Mouse (Mus musculus): ENCODE results near the gene Ifngr2. TPM values are rescaled to one million over a fixed set of nuclear protein-coding genes. Genes with fewer than 3 reads are reported as not detected.

The Ifngr2 gene
- polyA plus RNA-seq, 1 experiment from 2014 or later = 140 TPM

- ATAC-seq (ENCODE audit: insufficient number of reproducible peaks, insufficient read depth, low FRiP score, low read depth) = no peak
- H3K4me2 ChIP-seq (ENCODE audit: low read length) = no peak overlapping the region
- H3K27me3 ChIP-seq (ENCODE audit: control insufficient read depth, insufficient read depth, low read length) = no peaks in the 10 kb centered on the region
- no peak overlapping the region for H3K4me3 ChIP-seq (ENCODE audit: control insufficient read depth in 1 of 2, insufficient read depth in 1 of 2, low read depth in 1 of 2, low read length in 2 of 2)
- 91% methylated on average over 6 of the region's 6 CpGs for WGBS
- peaks cover 42 to 47% of the 10 kb centered on the region in 2 experiments for H3K4me1 ChIP-seq (ENCODE audit: control insufficient read depth in 2 of 2, insufficient read depth in 2 of 2, low read length in 2 of 2)
- H3K9ac ChIP-seq (ENCODE audit: low read length) = no peak overlapping the region
- H3K27ac ChIP-seq (replicated peaks in 1 of 2; ENCODE audit: control insufficient read depth in 1 of 2, insufficient read depth in 1 of 2, low read depth in 2 of 2, low read length in 2 of 2) = no peak overlapping the region
- H3K9me3 ChIP-seq (ENCODE audit: control insufficient read depth, low read length) = no peaks in the 10 kb centered on the region
- H3K36me3 ChIP-seq (ENCODE audit: control insufficient read depth, insufficient read depth, low read length) = no peaks in the 10 kb centered on the region
These were observed 10.5 kb upstream of the Ifngr2 start for GRCm38 (mm10) chr16:91536372-91536771.

GRCm38 (mm10) chr16:91537065-91537464 lies 9.8 kb upstream of the Ifngr2 start:
- ATAC-seq (ENCODE audit: insufficient number of reproducible peaks, insufficient read depth, low FRiP score, low read depth) = no peak
- H3K27ac ChIP-seq (replicated peaks in 1 of 2; ENCODE audit: control insufficient read depth in 1 of 2, insufficient read depth in 1 of 2, low read depth in 2 of 2, low read length in 2 of 2) = no peak overlapping the region
- H3K36me3 ChIP-seq (ENCODE audit: control insufficient read depth, insufficient read depth, low read length) = no peaks in the 10 kb centered on the region
- 57% methylated on average over 3 of the region's 3 CpGs for WGBS
- peaks cover 45 to 49% of the 10 kb centered on the region in 2 experiments for H3K4me1 ChIP-seq (ENCODE audit: control insufficient read depth in 2 of 2, insufficient read depth in 2 of 2, low read length in 2 of 2)
- H3K9ac ChIP-seq (ENCODE audit: low read length) = no peak overlapping the region
- H3K9me3 ChIP-seq (ENCODE audit: control insufficient read depth, low read length) = no peaks in the 10 kb centered on the region
- H3K4me2 ChIP-seq (ENCODE audit: low read length) = no peak overlapping the region
- H3K27me3 ChIP-seq (ENCODE audit: control insufficient read depth, insufficient read depth, low read length) = no peaks in the 10 kb centered on the region
- no peak overlapping the region for H3K4me3 ChIP-seq (ENCODE audit: control insufficient read depth in 1 of 2, insufficient read depth in 1 of 2, low read depth in 1 of 2, low read length in 2 of 2)

GRCm38 (mm10) chr16:91538051-91538450 lies 8.8 kb upstream of the Ifngr2 start:
- Histone ChIP-seq H3K4me2 (ENCODE audit: low read length) (no peak overlapping the region), H3K36me3 (ENCODE audit: control insufficient read depth, insufficient read depth, low read length) (no peaks in the 10 kb centered on the region), H3K9me3 (ENCODE audit: control insufficient read depth, low read length) (no peaks in the 10 kb centered on the region), H3K27me3 (ENCODE audit: control insufficient read depth, insufficient read depth, low read length) (no peaks in the 10 kb centered on the region), H3K4me1 (ENCODE audit: control insufficient read depth in 2 of 2, insufficient read depth in 2 of 2, low read length in 2 of 2) (peaks cover 36 to 40% of the 10 kb centered on the region in 2 experiments), H3K4me3 (ENCODE audit: control insufficient read depth in 1 of 2, insufficient read depth in 1 of 2, low read depth in 1 of 2, low read length in 2 of 2) (no peak overlapping the region), H3K27ac (replicated peaks in 1 of 2; ENCODE audit: control insufficient read depth in 1 of 2, insufficient read depth in 1 of 2, low read depth in 2 of 2, low read length in 2 of 2) (peak overlapping the region; percentile 70 to 77), H3K9ac (ENCODE audit: low read length) (0 out of 2 replicates have a peak overlapping the region, but pooled peaks have one; percentile 14)
- WGBS = 22% methylated on average over 6 of the region's 6 CpGs
- no peak for ATAC-seq (ENCODE audit: insufficient number of reproducible peaks, insufficient read depth, low FRiP score, low read depth)

GRCm38 (mm10) chr16:91538513-91538912 lies 8.4 kb upstream of the Ifngr2 start:
- no peak overlapping the region for H3K4me2 ChIP-seq (ENCODE audit: low read length)
- H3K9ac ChIP-seq (ENCODE audit: low read length) = 0 out of 2 replicates have a peak overlapping the region, but pooled peaks have one; percentile 14
- no peaks in the 10 kb centered on the region for H3K27me3 ChIP-seq (ENCODE audit: control insufficient read depth, insufficient read depth, low read length)
- no peaks in the 10 kb centered on the region for H3K9me3 ChIP-seq (ENCODE audit: control insufficient read depth, low read length)
- 57% methylated on average over 9 of the region's 9 CpGs for WGBS
- H3K36me3 ChIP-seq (ENCODE audit: control insufficient read depth, insufficient read depth, low read length) = no peaks in the 10 kb centered on the region
- H3K27ac ChIP-seq (replicated peaks in 1 of 2; ENCODE audit: control insufficient read depth in 1 of 2, insufficient read depth in 1 of 2, low read depth in 2 of 2, low read length in 2 of 2) = peak overlapping the region; percentile 70 to 77
- H3K4me3 ChIP-seq (ENCODE audit: control insufficient read depth in 1 of 2, insufficient read depth in 1 of 2, low read depth in 1 of 2, low read length in 2 of 2) = no peak overlapping the region
- ATAC-seq (ENCODE audit: insufficient number of reproducible peaks, insufficient read depth, low FRiP score, low read depth) = no peak
- peaks cover 32 to 35% of the 10 kb centered on the region in 2 experiments for H3K4me1 ChIP-seq (ENCODE audit: control insufficient read depth in 2 of 2, insufficient read depth in 2 of 2, low read length in 2 of 2)

GRCm38 (mm10) chr16:91541573-91542081 lies 5.2 kb upstream of the Ifngr2 start:
- peaks cover 34 to 42% of the 10 kb centered on the region in 2 experiments for H3K4me1 ChIP-seq (ENCODE audit: control insufficient read depth in 2 of 2, insufficient read depth in 2 of 2, low read length in 2 of 2)
- no peaks in the 10 kb centered on the region for H3K36me3 ChIP-seq (ENCODE audit: control insufficient read depth, insufficient read depth, low read length)
- H3K4me3 ChIP-seq (ENCODE audit: control insufficient read depth in 1 of 2, insufficient read depth in 1 of 2, low read depth in 1 of 2, low read length in 2 of 2) = no peak overlapping the region
- peak overlapping the region; percentile 28; the same call in 1 of the 2 replicates for H3K9ac ChIP-seq (ENCODE audit: low read length)
- no peak for ATAC-seq (ENCODE audit: insufficient number of reproducible peaks, insufficient read depth, low FRiP score, low read depth)
- H3K27ac ChIP-seq (replicated peaks in 1 of 2; ENCODE audit: control insufficient read depth in 1 of 2, insufficient read depth in 1 of 2, low read depth in 2 of 2, low read length in 2 of 2) = peak overlapping the region; percentile 5 to 30; a peak in 2 of 4 replicates
- 37% methylated on average over 10 of the region's 10 CpGs for WGBS
- no peaks in the 10 kb centered on the region for H3K27me3 ChIP-seq (ENCODE audit: control insufficient read depth, insufficient read depth, low read length)
- H3K9me3 ChIP-seq (ENCODE audit: control insufficient read depth, low read length) = no peaks in the 10 kb centered on the region
- H3K4me2 ChIP-seq (ENCODE audit: low read length) = peak overlapping the region; percentile 39

- 97% methylated on average over 1 of the region's 1 CpGs for WGBS
- H3K9ac ChIP-seq (ENCODE audit: low read length) = no peak overlapping the region
- no peaks in the 10 kb centered on the region for H3K27me3 ChIP-seq (ENCODE audit: control insufficient read depth, insufficient read depth, low read length)
- no peak for ATAC-seq (ENCODE audit: insufficient number of reproducible peaks, insufficient read depth, low FRiP score, low read depth)
- no peak overlapping the region for H3K4me3 ChIP-seq (ENCODE audit: control insufficient read depth in 1 of 2, insufficient read depth in 1 of 2, low read depth in 1 of 2, low read length in 2 of 2)
- no peak overlapping the region for H3K27ac ChIP-seq (replicated peaks in 1 of 2; ENCODE audit: control insufficient read depth in 1 of 2, insufficient read depth in 1 of 2, low read depth in 2 of 2, low read length in 2 of 2)
- H3K4me1 ChIP-seq (ENCODE audit: control insufficient read depth in 2 of 2, insufficient read depth in 2 of 2, low read length in 2 of 2) = peaks cover 25 to 30% of the 10 kb centered on the region in 2 experiments
- no peak overlapping the region for H3K4me2 ChIP-seq (ENCODE audit: low read length)
- H3K36me3 ChIP-seq (ENCODE audit: control insufficient read depth, insufficient read depth, low read length) = no peaks in the 10 kb centered on the region
- H3K9me3 ChIP-seq (ENCODE audit: control insufficient read depth, low read length) = no peaks in the 10 kb centered on the region
These were observed 3.3 kb upstream of the Ifngr2 start for GRCm38 (mm10) chr16:91543619-91544018.

GRCm38 (mm10) chr16:91545597-91546281 lies 1.1 kb upstream of the Ifngr2 start:
- 0 out of 2 replicates have a peak, but pooled peaks cover 4% of the 10 kb centered on the region for H3K36me3 ChIP-seq (ENCODE audit: control insufficient read depth, insufficient read depth, low read length)
- peak overlapping the region; percentile 90 for H3K4me2 ChIP-seq (ENCODE audit: low read length)
- 41% methylated on average over 10 of the region's 10 CpGs for WGBS
- no peaks in the 10 kb centered on the region for H3K27me3 ChIP-seq (ENCODE audit: control insufficient read depth, insufficient read depth, low read length)
- H3K9ac ChIP-seq (ENCODE audit: low read length) = peak overlapping the region; percentile 99
- H3K4me1 ChIP-seq (ENCODE audit: control insufficient read depth in 2 of 2, insufficient read depth in 2 of 2, low read length in 2 of 2) = peaks cover 25 to 45% of the 10 kb centered on the region in 2 experiments
- no peak overlapping the region for H3K4me3 ChIP-seq (ENCODE audit: control insufficient read depth in 1 of 2, insufficient read depth in 1 of 2, low read depth in 1 of 2, low read length in 2 of 2)
- ATAC-seq (ENCODE audit: insufficient number of reproducible peaks, insufficient read depth, low FRiP score, low read depth) = no peak
- H3K9me3 ChIP-seq (ENCODE audit: control insufficient read depth, low read length) = no peaks in the 10 kb centered on the region
- peak overlapping the region; percentile 69 to 95 for H3K27ac ChIP-seq (replicated peaks in 1 of 2; ENCODE audit: control insufficient read depth in 1 of 2, insufficient read depth in 1 of 2, low read depth in 2 of 2, low read length in 2 of 2)
